Mouse (Mus musculus) olfactory bulb, adult 2 months (tissue): ENCODE results near the gene Cfl1.

Source experiments
- CTCF ChIP-seq: fragments of 200-500 bp; IDR thresholded peaks from 2 replicates; pipeline ENCODE4 v1.5.1; 2012; ENCODE audit warnings: low read depth, mild to moderate bottlenecking, low read length, moderate library complexity; ENCODE audit not compliant: insufficient read depth
- POLR2A ChIP-seq: fragments of 200-500 bp; IDR thresholded peaks from 2 replicates; pipeline ENCODE4 v1.6.1; 2012; ENCODE audit warnings: mild to moderate bottlenecking, low read depth, low read length, moderate library complexity; ENCODE audit not compliant: insufficient read depth

GRCm38 (mm10) chr19:5485371-5485770, 4.9 kb upstream of the Cfl1 start:
- no peak for TF ChIP-seq CTCF
- no peak for TF ChIP-seq POLR2A
